Mouse (Mus musculus) erythroblast, embryonic 14.5 days (primary cell): ENCODE results near the gene Macf1. TPM values are rescaled to one million over a fixed set of nuclear protein-coding genes. Genes with fewer than 3 reads are reported as not detected.

ENCODE experiments used
- H3K27me3 ChIP-seq: 2 replicates; pipeline ENCODE4 v1.6.1; 2012; ENCODE audit warnings: inconsistent platforms; ENCODE audit not compliant: control insufficient read depth
- H3K36me3 ChIP-seq: 2 replicates; pipeline ENCODE4 v1.6.1; 2012; ENCODE audit warnings: mild to moderate bottlenecking, inconsistent platforms; ENCODE audit not compliant: control insufficient read depth
- H3K4me1 ChIP-seq: 2 replicates; pipeline ENCODE4 v1.6.1; 2012; ENCODE audit warnings: inconsistent platforms; ENCODE audit not compliant: control insufficient read depth
- H3K4me3 ChIP-seq: replicated peaks from 2 replicates; pipeline ENCODE3; 2012; ENCODE audit warnings: moderate library complexity, mild to moderate bottlenecking, inconsistent platforms
- H3K9me3 ChIP-seq: 2 replicates; pipeline ENCODE4 v1.6.1; 2012; ENCODE audit warnings: low read length, inconsistent platforms, mixed read lengths; ENCODE audit not compliant: control insufficient read depth
- GATA1 ChIP-seq: IDR thresholded peaks from 2 replicates; pipeline ENCODE4 v1.6.1; 2012; ENCODE audit warnings: low read length, inconsistent platforms, mixed read lengths
- TAL1 ChIP-seq: IDR thresholded peaks from 3 replicates; pipeline ENCODE4 v1.6.1; 2012; ENCODE audit warnings: low read length, inconsistent platforms, mixed read lengths
- polyA plus RNA-seq: library from polyadenylated mRNA; stranded (reverse); fragments of >175 nt; gene quantifications from 2 replicates; pipeline ENCODE4 v1.2.3, GENCODE M21; 2012

The Macf1 gene
- polyA plus RNA-seq, 1 experiment, result 5.5 TPM

DNA sequence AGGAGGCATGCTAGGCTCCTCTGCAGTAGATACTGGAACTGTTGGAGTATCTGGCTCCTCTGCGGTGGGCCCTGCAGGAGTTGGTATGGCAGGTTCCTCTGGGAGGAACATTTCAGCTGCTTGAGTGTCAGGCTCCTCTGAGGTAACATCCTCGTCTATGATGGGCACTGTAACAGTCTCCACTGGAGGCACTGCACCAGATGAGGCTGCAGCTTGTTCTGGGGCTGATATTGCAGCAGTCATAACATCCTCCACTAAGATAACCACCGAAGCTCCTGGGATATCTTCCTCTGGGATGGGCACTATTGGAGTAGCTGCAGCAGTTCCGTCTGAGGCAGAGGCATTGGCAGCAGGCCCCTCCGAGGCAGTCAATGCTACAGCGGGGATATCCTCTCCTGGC is 276.4 kb downstream of the Macf1 start:
- TF ChIP-seq TAL1 (no peak), GATA1 (no peak)
- peaks cover 11% of the 10 kb centered on the region for H3K36me3 ChIP-seq
- H3K4me1 ChIP-seq, result peaks cover 28% of the 10 kb centered on the region
- no peak overlapping the region for H3K4me3 ChIP-seq
- no peaks in the 10 kb centered on the region for H3K9me3 ChIP-seq
- H3K27me3 ChIP-seq, result peaks cover 16% of the 10 kb centered on the region

DNA sequence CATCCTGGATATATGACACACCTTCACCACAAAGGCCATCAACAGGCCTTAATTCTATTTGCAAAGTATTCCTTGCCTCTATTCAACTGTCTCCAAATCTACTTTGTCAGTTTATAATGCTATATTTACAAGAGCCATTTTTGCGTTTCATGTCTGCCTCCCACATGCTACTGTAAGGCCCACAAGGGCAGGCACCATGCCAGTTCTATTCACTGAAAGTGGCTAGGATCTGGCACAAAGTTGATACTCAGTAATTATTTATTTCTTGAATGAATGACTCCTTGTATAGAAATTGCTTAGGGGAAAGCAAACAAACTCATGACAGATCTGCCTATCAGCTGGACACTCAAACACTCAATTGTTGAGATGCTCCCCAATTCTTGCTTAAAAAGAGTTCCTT is 280.1 kb downstream of the Macf1 start:
- H3K4me1 ChIP-seq, result peaks cover 7% of the 10 kb centered on the region
- no peaks in the 10 kb centered on the region for H3K9me3 ChIP-seq
- TF ChIP-seq TAL1 (no peak), GATA1 (no peak)
- no peaks in the 10 kb centered on the region for H3K27me3 ChIP-seq
- H3K36me3 ChIP-seq, result peaks cover 27% of the 10 kb centered on the region
- H3K4me3 ChIP-seq, result no peak overlapping the region

GRCm38 (mm10) chr4:123402244-123402643 is 281.9 kb downstream of the Macf1 start:
- Histone ChIP-seq H3K27me3 (no peaks in the 10 kb centered on the region), H3K36me3 (peaks cover 25% of the 10 kb centered on the region)
- no peak for TF ChIP-seq GATA1
- no peak for TF ChIP-seq TAL1

DNA sequence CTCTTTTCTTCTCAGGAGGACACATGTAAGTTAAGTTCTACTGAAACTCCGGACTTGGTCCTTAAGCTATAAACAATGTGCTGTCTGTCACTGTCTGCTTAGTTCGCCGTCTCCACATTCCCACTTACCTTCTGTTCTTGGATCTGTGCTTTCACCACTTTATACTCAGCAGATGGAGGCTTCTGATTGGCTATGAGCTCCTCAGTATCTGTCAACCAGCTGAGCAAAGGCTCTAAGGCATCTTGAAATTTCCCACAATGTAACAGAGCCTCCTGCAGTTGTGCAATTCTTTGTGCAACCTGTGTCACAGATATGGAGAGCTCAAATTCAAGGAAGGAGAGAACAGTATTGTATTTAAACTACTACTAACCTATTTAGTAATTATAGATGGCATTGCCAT is 282.9 kb downstream of the Macf1 start:
- TF ChIP-seq TAL1 (no peak), GATA1 (no peak)
- Histone ChIP-seq H3K4me1 (no peaks in the 10 kb centered on the region), H3K27me3 (no peaks in the 10 kb centered on the region), H3K9me3 (no peaks in the 10 kb centered on the region), H3K4me3 (no peak overlapping the region), H3K36me3 (peaks cover 33% of the 10 kb centered on the region)

More at GRCm38 (mm10) chr4:123402244-123402643, 281.9 kb downstream of the Macf1 start:
- H3K4me3 ChIP-seq, result no peak overlapping the region
- H3K9me3 ChIP-seq, result no peaks in the 10 kb centered on the region
- H3K4me1 ChIP-seq, result no peaks in the 10 kb centered on the region; the same call in 1 of the 2 replicates

DNA sequence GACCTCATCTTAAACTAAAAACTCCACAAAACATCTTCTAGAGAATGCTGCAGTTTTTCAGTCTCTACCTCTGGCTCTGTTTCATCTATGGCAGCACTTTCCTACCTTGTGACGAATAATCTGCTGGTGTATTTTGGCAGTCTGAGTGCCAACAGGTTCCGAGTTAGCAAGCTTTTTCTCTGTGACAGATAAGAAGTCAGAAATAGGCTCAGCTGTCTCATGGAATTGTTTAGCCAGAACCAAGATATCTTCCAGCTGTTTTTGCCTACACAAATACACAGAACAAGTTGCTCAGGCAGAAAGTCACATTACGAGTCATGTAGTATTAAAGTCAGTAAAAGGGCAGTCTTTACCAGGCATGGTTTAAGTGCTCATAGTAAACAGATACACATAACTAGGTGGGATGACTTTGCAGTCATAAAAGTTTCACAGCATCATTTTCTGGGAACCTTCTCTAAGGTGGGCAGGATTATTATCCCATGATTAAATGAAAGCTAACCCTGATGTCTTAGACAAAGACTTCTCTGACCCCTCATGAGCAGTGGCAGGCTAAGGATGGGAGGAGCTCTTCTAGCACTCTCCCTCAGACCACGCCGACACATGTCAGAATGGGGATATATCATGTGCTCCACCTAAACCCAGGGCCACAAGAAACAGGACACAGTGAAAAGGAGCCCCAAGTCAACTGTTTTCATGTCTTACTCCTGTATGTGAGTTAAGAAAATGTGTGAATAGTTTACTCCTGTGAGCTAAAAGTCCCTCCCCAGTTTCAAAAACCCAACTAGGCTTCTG is 286.3 kb downstream of the Macf1 start:
- no peaks in the 10 kb centered on the region for H3K4me1 ChIP-seq
- no peak overlapping the region for H3K4me3 ChIP-seq
- peaks cover 59% of the 10 kb centered on the region for H3K36me3 ChIP-seq
- H3K9me3 ChIP-seq, result no peaks in the 10 kb centered on the region
- no peaks in the 10 kb centered on the region for H3K27me3 ChIP-seq
- TF ChIP-seq GATA1, result no peak
- TF ChIP-seq TAL1, result no peak

DNA sequence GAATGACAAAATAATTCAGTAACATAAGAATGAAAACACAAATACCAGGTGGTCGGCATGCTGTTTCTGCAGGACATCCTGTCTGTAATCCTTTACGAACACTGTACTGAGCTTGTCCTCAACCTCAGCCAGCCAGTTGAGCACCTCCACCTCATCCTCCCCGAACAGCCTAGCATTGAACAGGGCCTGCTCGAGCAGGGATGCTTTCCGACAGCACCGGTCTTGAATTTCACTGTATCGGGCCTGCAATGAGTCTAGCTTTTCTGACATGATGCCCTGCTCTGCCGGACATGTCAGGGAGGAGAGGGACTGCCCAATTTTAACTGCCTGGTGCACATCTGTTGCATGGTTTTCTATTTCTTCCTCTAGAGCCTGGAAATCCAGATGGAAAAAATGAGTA is 287.1 kb downstream of the Macf1 start:
- H3K4me3 ChIP-seq, result no peak overlapping the region
- TF ChIP-seq GATA1 (no peak), TAL1 (no peak)
- H3K36me3 ChIP-seq, result peaks cover 64% of the 10 kb centered on the region
- no peaks in the 10 kb centered on the region for H3K4me1 ChIP-seq
- no peaks in the 10 kb centered on the region for H3K9me3 ChIP-seq
- H3K27me3 ChIP-seq, result no peaks in the 10 kb centered on the region

DNA sequence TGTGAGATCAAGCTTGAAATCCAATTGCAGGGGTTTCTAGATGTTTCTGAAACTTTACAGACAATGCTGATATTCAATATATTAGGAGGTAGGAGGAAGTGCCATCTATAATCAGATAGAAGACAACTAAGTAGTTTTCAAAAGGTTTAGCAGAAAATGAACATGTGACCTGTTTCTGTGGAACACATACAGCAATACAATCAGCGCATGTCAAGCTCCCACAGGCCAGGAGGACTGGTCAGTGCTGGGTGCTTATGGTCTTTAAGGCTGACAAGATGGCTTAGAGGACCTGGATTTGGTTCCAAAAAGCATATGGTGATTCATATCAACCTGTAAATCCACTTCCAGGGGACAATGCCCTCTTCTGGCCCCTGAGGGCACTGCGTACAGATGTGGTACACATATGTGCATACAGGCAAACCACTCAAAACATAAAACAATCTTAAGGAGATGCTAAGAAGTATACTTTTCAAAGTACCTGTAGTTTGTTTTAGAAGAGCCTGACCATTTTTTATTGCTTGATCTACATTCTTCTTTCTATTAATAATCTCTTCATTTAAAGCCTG is 288.6 kb downstream of the Macf1 start:
- H3K36me3 ChIP-seq, result peaks cover 61% of the 10 kb centered on the region
- no peaks in the 10 kb centered on the region for H3K9me3 ChIP-seq
- no peak overlapping the region for H3K4me3 ChIP-seq
- H3K4me1 ChIP-seq, result no peaks in the 10 kb centered on the region
- no peak for TF ChIP-seq TAL1
- no peak for TF ChIP-seq GATA1
- H3K27me3 ChIP-seq, result no peaks in the 10 kb centered on the region

- Histone ChIP-seq H3K36me3 (peaks cover 64% of the 10 kb centered on the region), H3K27me3 (no peaks in the 10 kb centered on the region), H3K9me3 (no peaks in the 10 kb centered on the region), H3K4me1 (no peaks in the 10 kb centered on the region), H3K4me3 (no peak overlapping the region)
- no peak for TF ChIP-seq TAL1
- TF ChIP-seq GATA1, result no peak
These were observed 289.3 kb downstream of the Macf1 start for GRCm38 (mm10) chr4:123394878-123395277.

DNA sequence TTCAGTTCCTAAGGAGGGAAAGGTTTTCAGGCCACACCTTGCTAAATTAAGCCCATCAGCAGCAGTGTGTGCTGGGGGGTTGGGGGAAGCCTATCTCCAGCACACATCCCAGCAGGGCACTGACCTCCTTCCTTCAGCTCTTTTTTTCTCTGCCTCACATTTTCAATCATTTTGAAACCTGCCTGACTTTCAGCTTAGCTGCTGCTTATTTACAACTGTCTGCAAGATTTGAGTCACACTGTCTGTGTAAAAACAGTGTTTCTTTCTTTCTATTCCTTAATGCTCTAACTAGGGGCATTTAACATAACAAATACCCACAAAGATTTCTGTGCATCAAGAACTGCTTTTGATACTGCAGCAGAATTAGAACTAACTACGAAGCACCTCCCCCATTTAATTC is 289.9 kb downstream of the Macf1 start:
- Histone ChIP-seq H3K36me3 (peaks cover 64% of the 10 kb centered on the region), H3K4me1 (no peaks in the 10 kb centered on the region), H3K27me3 (no peaks in the 10 kb centered on the region), H3K9me3 (no peaks in the 10 kb centered on the region), H3K4me3 (no peak overlapping the region)
- no peak for TF ChIP-seq GATA1
- TF ChIP-seq TAL1, result no peak

DNA sequence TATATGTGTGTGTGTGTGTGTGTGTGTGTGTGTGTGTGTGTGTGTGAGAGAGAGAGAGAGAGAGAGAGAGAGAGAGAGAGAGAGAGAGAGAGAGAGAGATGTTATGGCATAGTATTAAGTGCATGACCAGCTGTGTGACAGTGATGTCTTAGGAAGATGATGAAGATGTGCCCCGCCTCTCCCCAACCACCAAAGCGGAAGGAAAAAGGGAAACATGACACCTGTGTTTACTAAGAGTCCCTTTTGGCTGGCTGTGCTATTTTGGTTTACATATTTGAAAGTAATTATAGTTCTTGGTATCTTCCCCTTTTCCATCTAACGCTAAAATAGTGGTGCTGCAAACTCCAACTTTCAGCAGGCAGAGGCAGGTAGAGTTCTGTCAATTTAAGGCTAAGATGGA is 291.2 kb downstream of the Macf1 start:
- Histone ChIP-seq H3K9me3 (no peaks in the 10 kb centered on the region), H3K27me3 (no peaks in the 10 kb centered on the region), H3K36me3 (peaks cover 65% of the 10 kb centered on the region), H3K4me3 (no peak overlapping the region), H3K4me1 (no peaks in the 10 kb centered on the region)
- TF ChIP-seq TAL1, result no peak
